Mouse (Mus musculus) subcutaneous adipose tissue, adult 2 months (tissue): ENCODE results near the gene Bicd2. TPM values are rescaled to one million over a fixed set of nuclear protein-coding genes. Genes with fewer than 3 reads are reported as not detected.

Source experiments
- polyA plus RNA-seq: library from polyadenylated mRNA; depleted of rRNA; stranded (reverse); fragments of >200 nt; gene quantifications from 2 replicates; pipeline ENCODE4 v1.2.3, GENCODE M21; 2012; ENCODE audit warnings: low replicate concordance; rRNA removed

Gene Bicd2
- 43.7 and 55.3 TPM in 2 replicates for polyA plus RNA-seq

DNA sequence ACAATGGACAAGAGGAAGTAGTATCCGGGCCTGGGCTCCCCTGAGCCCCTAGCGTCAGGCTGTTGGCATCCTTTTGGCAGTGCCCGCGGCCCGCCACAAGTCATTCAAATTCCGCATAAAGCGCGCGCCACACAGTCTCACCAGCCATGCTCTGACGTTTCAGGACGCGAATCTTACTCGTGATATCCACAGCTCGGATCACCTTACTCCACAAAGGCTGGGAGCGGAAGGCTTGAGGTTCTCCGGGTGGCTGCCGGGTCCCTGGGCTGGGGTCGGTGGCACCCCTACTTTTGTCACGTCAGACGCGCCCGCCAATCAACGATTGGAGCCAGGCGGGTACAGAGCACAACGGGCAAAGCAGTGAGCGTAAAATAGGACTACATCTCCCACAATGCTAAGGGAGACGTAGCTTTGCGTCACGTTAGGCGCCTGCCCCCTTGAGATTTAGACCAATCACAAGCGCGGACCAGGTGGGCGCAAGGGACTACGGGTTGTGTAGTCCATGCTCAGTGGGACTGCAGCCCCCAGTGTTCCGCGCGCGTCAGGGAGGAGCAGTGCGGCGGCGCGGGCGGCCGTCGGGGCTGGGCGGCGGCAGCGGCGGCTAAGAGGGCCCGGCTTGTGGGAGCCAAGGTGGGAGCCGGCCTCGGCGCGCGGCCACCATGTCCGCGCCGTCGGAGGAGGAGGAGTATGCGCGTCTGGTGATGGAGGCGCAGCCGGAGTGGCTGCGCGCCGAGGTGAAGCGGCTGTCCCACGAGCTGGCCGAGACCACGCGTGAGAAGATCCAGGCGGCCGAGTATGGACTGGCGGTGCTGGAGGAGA, at the start of gene Bicd2:
Gene Bicd2 (plus strand): TSS at position 574 of the 819 bp plus-strand sequence.

DNA sequence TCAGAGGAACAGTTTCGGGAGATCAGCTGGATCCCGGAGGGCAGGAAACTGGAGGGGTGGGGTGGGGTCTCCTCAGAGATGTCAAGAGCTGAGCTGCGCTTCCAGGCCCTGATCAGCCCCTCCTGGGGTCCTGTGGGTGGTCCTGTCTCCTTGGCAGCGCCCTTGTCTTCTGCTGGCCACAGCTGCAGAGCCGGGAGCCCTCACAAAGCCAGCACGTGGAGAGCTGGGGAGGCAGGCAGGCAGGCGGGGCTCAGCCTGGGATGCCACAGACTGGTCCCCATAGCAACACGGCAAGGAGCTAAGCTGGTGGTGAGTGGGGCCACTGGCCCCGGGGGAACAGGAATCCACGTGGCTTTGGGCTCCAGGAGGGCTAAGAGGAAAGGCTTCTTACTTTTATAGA, 21.3 kb upstream of the Bicd2 start, which contains the start of gene Fgd3:
Gene Fgd3 (minus strand): TSS at position 272 of the 400 bp plus-strand sequence.

DNA sequence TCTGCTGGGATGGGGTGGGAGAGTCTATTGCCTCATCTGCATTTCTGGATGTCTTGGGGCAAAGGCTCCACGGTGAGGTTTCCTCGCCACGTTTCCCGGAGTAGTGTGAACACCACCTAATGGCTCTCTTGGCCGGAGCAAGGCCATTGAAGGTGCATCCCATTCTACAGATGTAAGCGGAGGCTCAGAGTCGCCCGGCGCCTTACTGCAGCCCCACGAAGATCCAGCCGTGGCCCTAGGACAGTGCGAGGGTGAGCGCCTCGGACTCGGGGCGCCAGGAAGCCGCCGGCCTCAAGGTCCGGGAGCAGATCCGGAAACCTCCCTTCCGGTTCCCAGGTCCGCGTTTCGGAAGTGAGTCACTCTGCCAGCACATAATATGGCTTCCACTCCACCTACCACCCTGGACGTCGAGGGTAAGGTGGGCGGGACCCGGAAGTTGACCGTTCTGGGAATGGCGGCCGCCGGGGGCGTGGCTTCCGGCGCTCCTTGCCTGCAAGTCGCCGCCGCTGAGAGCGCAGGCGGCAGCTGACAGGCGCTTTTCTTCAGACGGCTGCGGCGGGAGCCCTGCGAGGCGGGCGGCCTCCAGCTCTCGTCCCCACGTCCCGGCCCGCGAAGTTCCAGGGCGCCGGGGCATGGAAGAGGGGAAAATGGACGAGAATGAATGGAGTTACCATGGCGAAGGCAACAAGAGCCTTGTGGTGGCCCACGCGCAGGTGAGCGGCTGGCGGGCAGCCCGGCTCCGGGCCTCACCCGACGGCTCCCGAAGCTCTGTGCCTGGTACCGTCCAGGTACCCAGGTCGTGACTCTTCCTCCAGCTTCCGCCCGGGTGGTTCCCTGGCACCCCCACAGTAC, 79.6 kb downstream of the Bicd2 start, which contains the start of gene Ippk:
Gene Ippk (plus strand): TSS at position 496 of the 852 bp plus-strand sequence.

Other genes with a start within 250 kb of the Bicd2 start
- 1.0 and 15.9 TPM in 2 replicates for gene Wnk2, start 193.6 kb upstream of the Bicd2 start, polyA plus RNA-seq
- 138 and 155 TPM in 2 replicates for gene Ninj1, start 154.1 kb upstream of the Bicd2 start, polyA plus RNA-seq
- 93.9 and 103 TPM in 2 replicates for gene Card19, start 125.5 kb upstream of the Bicd2 start, polyA plus RNA-seq
- 5.6 and 6.1 TPM in 2 replicates for gene Susd3, start 92.9 kb upstream of the Bicd2 start, polyA plus RNA-seq
- gene Fgd3, start 21.3 kb upstream of the Bicd2 start, polyA plus RNA-seq: 1.6 and 4.6 TPM in 2 replicates
- 6.4 and 10.9 TPM in 2 replicates for gene Ippk, start 79.7 kb downstream of the Bicd2 start, polyA plus RNA-seq
- gene Tes3-ps, start 151.7 kb downstream of the Bicd2 start, polyA plus RNA-seq: 0.07 and 0.09 TPM in 2 replicates
- 5.0 and 6.9 TPM in 2 replicates for gene Ecm2, start 163.2 kb downstream of the Bicd2 start, polyA plus RNA-seq
- gene Aspn, start 202.9 kb downstream of the Bicd2 start, polyA plus RNA-seq: 4.6 and 7.2 TPM in 2 replicates
- gene Omd, start 240.9 kb downstream of the Bicd2 start, polyA plus RNA-seq: 0.60 and 0.64 TPM in 2 replicates